Mouse (Mus musculus): ENCODE measurements around the gene Trim2. TPM values are rescaled to one million over a fixed set of nuclear protein-coding genes. Genes with fewer than 3 reads are reported as not detected.
A peak's percentile ranks its signal among the peaks of the same experiment; 100 is the strongest.

Gene Trim2
- total RNA-seq, 2 experiments from 2014 or later, result 6.1 to 9.3 TPM

DNA sequence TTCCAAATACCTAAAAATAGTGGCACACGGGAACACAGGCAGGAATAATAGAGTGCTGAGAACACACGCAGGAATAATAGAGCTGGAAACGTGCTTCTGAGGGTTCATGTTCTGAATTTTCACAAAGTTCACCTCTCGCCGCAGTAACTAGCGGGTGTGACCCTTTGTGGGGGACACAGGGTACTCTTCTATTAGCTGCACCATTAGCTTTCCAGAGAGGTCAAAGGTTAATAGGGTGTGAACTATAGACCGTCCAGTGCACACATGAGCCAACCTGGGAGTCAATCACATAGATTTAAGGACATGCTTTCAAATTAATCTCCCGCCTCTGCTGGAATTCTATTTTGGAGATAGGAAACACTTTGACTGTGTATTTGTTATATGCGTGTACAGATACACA, 11.9 kb downstream of the Trim2 start:
- ATAC-seq (replicated peaks; ENCODE audit: low FRiP score, low TSS enrichment, poor library complexity, severe bottlenecking), result no peak

DNA sequence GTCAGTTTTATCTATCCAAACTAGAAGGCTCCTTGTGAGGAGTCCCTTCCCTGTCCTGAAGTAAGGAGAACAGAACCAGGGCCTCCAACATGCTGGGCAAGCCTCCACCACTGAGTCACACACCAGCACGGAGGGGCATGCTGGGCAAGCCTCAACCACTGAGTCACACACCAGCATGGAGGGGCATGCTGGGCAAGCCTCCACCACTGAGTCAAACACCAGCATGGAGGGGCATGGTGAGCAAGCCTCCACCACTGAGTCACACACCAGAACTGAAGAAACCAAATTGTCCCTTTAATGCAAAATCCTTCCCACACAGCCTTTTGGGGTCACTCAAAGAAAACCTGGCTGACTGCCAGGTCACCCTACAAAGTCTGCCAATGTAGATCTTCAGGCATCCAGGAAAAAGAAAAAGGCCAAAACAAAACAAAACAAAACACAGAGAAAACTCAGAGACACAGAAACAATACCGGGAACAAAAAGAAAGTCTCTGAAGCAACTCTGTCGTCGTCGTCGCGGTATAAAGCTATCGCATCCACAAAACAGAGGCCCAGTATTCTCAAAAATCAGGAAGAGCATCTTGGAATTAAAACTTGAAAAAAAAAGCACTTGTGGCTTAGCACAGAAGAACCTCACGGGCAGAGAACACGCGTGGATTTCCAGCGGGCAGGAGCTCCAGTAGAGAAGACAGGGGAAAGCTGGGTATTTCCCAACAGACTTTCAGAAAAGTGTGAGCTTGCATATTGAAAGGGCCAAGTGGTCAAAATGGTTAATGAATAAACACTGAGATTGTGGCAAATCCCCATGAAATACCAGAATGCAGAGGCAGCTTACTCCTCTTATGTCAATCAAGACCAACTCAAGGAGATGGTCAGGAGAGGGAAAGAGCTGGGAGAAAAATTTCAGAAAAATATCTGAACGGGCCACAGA, 12.7 kb downstream of the Trim2 start:
- ATAC-seq (replicated peaks; ENCODE audit: low FRiP score, low TSS enrichment, poor library complexity, severe bottlenecking), result no peak

DNA sequence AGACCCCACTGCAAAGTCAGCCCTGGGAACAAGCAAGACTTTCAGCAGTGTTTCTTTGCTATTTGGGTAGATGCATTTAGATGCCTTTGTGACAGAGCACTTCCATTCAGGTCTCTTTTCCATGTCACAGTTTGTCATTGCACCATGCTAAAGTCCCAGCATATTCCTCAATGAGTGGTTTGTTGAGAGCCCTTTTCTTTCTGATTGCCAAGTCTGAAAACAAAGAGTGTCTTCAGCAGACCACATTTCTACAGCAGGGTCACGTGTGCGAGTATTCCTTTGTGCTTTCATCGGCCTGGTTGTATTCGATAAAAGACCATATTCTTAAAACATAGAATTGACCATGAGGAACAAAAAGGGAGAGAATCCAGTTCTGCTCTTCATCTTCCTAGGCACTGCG, 14.4 kb downstream of the Trim2 start:
- ATAC-seq (replicated peaks; ENCODE audit: low FRiP score, low TSS enrichment, poor library complexity, severe bottlenecking), result no peak

DNA sequence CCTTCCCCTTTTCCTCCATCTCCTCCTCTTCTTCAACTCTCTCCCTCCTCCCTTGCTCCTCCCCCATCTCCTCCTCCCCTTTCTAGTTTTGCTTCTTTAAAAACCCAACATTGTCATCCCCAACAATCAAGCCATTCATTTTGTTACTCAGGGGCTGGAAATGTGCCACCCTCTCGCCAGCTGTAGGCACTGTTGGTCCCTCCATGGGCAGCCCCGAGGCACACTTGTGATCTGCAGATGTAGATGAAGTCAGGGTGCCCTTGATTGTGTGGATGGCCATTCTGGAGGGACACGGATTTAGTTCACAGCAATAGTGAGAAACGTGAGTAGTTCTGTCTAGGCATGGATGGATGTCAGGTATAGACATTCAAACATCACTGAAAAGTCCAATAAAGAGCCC, 17.7 kb downstream of the Trim2 start:
- no peak for ATAC-seq (replicated peaks; ENCODE audit: low FRiP score, low TSS enrichment, poor library complexity, severe bottlenecking)

DNA sequence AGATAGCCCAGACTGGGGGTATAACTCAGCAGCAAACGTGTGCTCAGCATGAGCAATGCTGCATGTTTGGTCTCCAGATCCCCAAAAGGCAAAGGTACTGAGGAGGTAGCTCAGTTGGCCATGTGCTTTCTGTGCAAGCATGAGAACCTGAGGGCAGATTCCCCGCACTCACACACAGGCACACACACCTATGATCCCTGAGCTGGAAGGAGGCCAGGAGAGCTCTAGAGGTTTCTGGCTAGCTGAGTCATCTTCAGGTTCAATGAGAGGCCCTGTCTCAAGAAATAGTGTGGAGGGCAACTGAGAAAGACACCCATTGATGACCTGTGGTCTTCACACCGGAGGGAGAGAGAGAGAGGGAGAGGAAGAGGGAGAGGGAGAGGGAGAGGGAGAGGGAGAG, 19.4 kb downstream of the Trim2 start:
- no peak for ATAC-seq (replicated peaks; ENCODE audit: low FRiP score, low TSS enrichment, poor library complexity, severe bottlenecking)

DNA sequence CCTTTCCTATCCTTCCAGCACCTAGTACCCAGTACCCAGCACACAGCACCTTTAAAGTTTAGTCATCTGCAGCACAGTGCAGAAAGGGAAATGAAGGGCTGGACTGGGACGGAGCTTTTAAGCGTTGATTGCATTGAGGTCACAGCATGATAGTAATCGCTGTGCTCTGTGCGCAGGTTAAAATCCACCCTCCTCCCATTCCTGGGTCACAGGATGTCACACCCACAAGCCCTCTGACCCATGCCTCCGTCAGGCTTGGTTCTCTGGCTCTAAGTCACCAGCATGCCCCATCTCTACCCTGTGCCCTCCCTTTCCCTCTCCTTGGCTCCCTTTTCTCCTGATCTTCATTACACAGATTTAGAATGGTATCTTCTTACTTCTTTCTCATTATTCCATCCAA, 20.4 kb downstream of the Trim2 start:
- no peak for ATAC-seq (replicated peaks; ENCODE audit: low FRiP score, low TSS enrichment, poor library complexity, severe bottlenecking)

DNA sequence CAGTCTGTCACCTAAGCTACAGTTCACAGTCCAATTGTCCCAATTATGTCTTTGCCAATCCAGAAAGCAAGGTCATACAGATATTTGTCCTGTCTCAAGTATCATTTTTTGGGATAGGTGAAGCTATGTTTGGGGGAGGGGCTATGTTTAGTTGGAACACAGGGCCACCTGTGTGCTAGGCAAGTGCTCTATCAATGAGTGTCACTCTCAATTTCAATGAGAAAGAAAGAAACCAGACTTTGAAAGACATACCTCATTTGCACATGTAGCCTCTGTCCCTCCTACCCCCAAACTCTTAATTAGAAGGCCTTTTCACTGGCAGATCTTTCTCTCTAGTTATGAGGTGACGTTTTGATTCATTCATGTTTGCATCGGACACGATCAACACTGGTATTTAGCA, 21.9 kb downstream of the Trim2 start:
- no peak for ATAC-seq (replicated peaks; ENCODE audit: low FRiP score, low TSS enrichment, poor library complexity, severe bottlenecking)

DNA sequence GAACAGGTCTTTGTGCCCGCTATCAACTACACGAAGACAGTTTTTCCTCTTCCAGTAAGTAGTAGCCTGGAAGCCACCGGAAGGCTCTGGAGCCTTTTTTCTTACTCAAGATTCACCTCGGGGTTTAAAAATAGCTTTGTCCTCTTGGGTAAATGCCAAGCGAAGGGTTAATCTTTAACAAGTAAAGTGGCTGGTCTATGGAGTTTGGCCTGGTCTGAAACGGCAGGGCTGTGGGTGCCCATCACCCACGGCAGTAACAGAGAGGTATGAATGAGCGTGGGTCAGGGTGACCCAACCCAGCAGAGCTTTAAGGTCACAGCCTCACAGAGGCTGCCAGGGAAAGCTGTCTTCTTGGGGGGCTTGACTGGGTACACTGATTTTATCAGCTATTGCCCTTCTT, 23.2 kb downstream of the Trim2 start:
- no peak for ATAC-seq (replicated peaks; ENCODE audit: low FRiP score, low TSS enrichment, poor library complexity, severe bottlenecking)

DNA sequence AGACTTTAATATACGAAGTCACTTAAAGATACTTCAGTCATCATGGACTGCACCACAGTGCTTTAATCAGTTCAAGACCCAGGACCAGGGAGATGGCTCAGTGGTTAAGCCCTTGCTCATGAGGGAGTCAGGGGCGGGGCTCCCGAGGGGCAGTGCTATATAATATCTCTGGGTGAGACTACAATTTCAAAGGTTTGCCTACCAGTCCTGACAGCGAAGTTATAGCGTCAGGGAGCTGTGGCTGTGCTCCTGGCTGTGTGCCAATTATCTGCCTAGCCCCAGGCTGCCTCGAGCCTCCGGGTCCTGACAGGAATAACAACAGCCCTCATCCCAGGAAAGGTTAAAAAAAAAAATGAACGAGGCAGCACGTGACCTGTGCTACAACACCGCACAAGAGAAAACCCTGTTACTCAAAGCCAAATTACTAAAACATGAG, 24.7 kb downstream of the Trim2 start:
- ATAC-seq (replicated peaks; ENCODE audit: low FRiP score, low TSS enrichment, poor library complexity, severe bottlenecking), result 0 out of 2 replicates have a peak, but pooled peaks have one; percentile 38

DNA sequence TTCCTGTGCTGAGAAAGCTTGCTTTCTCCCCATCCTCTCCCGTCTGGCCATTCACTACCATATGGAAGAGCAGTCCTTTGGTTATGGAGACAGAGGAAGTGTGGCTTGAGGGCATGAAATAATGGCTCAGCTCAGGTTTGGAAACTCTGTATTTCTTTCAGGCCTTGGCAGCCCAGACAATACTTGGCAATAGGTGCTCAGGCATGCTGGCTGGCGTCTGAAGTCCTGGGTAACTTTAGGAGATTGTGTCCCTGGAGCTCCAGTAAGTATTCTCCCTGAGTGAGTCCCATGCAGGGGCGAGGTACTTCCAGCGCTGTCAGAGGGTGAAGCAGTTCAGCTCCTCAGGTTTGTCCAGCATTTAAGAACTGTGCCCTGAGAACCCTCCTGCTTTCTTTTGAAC, 27.9 kb downstream of the Trim2 start:
- ATAC-seq (replicated peaks; ENCODE audit: low FRiP score, low TSS enrichment, poor library complexity, severe bottlenecking), result no peak

DNA sequence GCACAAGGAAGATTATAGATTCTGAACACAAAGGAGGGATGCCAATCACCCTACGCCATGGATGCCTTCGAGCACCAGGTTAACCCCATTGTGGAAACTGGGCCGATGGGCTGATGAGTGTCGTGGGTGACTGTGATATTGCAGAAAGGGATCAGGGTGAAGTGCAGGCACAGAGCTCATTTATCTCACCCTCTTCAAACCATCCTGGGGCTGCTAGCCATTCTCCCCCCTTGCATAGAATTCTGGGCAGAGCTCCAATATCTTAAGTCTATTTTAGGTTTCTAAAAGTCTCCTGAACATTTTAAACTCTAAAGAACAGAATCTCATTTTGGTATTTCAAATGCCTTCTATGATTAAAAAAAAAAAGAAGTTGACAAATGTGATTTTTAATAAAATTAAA, 31.6 kb downstream of the Trim2 start:
- ATAC-seq (replicated peaks; ENCODE audit: low FRiP score, low TSS enrichment, poor library complexity, severe bottlenecking), result no peak

DNA sequence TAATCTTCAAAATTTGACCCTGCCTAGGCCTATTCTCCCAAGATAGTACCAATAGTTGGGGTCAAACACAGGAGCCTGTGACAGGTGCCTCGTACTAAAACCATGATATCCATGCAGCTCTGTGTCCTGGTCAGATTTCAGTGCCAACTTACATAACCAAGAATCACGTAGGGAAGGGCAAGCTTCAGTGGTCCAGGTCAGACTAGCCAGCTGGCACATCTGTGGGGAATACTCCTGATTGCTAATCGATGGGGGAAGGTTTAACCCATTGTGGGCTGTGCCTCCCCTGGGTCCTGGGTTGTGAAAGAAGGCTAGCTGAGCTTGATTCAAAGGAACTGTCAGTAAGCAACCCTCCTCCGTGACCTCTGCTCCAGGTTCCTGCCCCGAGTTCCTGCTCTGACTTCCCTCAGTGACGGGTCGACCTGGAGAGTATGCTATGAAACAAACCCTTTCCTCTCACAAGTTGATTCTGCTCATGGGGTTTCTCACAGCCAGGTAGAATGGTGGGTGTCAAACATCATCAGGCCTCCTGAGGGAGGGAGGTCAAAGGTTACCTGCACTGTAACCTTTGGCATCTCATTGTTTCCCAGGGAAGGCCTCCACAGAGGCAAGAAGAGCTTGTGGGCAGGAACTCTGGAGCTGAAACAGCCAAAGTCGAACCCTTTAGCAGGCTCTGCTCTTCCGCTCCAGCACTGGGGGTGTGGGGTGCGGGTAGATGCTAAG, 34.2 kb downstream of the Trim2 start:
- ATAC-seq (replicated peaks; ENCODE audit: low FRiP score, low TSS enrichment, poor library complexity, severe bottlenecking), result no peak

DNA sequence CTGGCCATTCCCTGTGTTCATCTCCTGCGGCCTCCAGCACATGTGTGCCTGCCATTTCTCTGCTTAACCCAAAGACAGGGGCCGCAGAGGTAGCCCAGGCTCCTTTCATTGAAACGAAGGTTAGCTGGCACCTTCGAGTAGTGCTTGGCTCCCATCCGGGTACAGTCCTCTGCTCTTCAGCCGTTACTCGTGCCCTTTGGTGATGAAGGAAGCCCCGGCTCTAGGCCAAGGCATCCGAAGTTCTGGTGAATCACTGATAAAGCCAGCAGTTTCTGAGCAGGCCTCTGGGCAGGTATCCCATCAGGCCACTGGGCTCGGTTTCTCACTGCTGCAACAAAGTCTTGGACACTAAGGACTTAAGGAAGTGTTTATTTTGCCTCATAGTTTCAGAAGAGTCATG, 34.9 kb downstream of the Trim2 start:
- peak; percentile 33; the same call in 1 of the 2 replicates for ATAC-seq (replicated peaks; ENCODE audit: low FRiP score, low TSS enrichment, poor library complexity, severe bottlenecking)

DNA sequence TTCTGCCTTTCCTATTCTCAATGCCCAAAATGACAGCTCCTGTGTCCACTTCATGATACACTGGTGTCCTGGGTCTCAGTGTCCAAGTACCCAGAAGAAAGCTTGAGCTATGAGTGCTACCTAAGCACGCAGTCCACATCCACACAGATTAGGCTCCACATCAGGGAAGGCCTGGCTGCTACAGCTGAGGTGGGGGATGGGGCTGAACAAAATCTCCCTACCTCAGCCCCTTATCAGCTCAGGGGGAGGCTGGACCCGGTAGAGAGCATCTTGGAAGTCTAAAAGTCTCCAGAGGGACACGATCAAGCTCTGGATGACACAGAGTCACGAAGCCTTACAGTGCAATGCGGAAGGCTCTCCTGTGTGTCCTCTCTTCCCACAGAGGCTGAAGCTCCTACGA, 35.6 kb downstream of the Trim2 start:
- peak; percentile 29 for ATAC-seq (replicated peaks; ENCODE audit: low FRiP score, low TSS enrichment, poor library complexity, severe bottlenecking)

DNA sequence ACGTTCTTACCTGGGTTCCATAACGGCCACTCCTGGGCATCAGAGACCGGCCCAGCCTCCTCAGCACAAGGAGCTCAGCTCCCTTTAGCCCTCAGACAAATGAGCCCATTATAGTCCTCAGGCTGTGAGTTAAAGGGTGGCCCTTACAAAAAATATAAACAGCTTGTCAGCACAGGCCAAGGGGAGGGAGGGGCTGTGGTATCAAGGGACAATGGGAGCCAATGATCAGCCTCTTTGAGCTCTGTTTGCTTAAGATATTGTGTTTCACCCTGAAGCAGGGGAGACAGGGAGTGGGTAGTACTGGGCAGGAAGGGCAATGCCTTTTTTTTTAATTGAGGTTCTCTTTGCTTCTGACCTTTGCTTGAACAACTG, 36.1 kb downstream of the Trim2 start:
- peak; percentile 86 for ATAC-seq (replicated peaks; ENCODE audit: low FRiP score, low TSS enrichment, poor library complexity, severe bottlenecking)

DNA sequence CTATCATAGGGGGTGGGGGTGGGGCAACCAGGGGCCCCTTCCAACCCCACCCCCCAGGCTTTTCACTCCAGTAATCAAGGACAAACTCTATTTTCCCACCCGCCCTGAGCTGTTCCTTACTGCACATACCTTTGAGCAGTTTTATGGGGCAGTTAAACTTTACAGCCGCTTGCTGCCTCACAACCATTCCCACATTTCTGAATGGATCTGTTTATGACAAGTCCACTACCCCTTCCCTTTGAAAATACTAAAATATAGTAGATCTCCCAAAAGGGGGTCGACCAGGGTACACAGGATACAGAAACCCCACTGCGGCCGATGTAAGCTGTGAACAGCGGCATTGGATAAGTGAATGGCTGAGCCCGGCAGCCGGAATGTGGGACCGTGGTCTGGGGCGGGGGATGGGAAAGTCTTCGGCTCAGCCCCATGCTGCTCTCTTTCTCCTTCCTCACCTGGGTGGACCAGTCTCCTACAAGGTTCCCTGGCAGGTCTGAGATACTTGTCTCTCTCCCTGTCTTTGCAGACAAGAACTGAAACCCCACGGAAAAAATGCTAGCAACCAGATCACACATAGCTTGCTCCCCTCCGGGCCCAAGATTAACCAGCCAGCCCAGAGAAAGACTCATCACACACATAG, 36.6 kb downstream of the Trim2 start:
- 0 out of 2 replicates have a peak, but pooled peaks have one; percentile 5 for ATAC-seq (replicated peaks; ENCODE audit: low FRiP score, low TSS enrichment, poor library complexity, severe bottlenecking)

DNA sequence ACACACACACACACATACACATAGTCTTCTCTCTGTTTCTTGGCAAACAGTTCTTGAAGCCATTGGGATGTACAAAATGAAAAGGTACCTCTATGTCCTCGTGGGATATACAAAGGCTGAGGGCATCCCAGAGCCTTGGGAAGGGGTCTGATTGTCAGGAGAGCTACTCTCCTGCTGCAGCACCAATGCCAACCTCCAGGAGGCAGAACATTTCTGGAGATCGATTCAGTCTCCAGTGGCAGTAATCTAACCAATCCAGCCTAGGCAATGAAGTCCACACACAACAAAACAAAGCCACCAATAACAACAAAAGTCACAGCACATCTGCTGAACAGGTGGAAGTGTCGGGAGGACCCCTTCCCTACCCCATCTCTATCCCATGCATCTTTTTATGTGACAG, 38.2 kb downstream of the Trim2 start:
- ATAC-seq (replicated peaks; ENCODE audit: low FRiP score, low TSS enrichment, poor library complexity, severe bottlenecking), result no peak

DNA sequence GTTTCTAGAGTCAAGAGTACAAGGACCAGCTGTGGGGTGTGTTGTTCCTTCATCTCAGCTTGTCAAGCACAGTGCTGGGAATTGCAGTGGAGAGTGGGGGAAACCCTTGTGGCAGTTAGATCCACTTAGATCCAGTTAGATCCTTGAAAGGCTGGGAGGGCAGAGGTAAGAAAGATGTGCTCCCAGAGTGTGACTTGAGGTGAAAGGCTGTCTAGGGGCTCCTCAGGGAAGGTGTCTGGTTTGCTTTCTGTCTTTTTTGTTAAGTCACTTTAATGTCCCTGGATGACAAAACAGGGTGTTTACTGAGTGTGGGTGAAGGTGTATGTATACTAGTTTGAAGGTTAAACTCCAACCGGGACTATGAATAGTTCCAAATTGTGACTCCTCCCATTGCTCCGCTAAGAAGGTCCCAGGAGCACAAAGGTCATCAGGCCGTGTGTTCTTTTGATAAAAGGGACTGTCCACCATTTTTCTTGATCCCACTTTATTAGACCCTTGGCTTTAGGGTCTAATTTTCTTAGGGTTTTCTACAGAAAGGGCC, 40.2 kb downstream of the Trim2 start:
- no peak for ATAC-seq (replicated peaks; ENCODE audit: low FRiP score, low TSS enrichment, poor library complexity, severe bottlenecking)

DNA sequence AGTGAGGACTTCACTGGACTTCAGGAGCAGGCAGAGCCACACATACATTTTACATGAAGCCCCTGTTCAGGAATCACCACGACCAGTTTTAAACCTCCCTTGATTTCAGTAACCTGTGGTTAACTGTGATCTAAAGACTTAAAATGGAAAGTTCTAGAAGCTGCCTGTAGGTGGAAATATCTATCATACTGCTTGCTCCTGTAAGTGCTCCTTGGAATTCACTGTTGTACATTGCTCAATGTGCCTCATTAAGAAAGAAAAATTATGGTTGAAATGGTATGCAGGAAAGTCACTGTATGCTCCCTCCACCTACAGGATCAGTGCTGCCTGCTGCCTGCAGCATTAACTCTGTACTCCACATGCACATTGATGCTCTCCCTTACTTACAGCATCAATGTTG, 41.6 kb downstream of the Trim2 start:
- ATAC-seq (replicated peaks; ENCODE audit: low FRiP score, low TSS enrichment, poor library complexity, severe bottlenecking), result no peak

DNA sequence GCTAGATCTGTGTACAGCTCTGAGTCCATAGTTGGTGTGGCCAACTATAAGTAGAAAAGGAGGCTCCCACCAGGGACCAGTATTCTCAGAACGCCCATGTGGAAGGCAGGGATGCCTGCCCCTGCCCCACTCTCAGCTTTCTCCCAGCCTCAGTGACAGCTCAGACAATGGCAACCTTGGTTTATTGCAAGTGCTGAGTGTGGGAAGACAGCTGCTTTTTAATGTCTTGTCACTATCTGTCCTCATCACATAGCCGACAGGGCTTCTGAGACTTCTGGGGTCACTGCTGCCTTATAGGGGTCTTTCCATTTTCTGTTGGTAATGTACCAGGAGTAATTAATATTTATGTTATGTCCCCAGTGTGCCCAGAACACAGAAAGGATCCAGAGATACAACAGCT, 42.3 kb downstream of the Trim2 start:
- ATAC-seq (replicated peaks; ENCODE audit: low FRiP score, low TSS enrichment, poor library complexity, severe bottlenecking), result no peak
